Mouse (Mus musculus): ENCODE data around the gene Foxp1.

Gene Foxp1

DNA sequence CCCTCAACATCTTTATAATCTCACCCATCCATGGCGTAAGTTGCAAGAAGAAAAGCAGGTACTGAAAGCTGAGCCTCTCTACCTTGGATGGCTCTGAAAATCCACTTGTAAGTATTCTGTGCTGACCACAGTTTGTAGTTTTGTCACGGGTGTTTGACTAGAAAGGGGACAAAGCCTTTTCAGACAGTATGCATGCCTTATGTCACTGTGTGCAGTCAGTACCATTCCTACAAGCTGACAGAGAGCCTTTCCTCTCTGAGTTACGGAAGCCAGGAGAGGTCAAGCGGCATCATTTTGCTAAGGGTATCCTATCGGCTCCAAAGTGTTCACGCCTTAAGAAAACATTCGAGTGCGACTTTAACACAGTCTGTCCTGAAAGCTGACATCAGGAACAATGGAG lies 202.1 kb downstream of the Foxp1 start:
- no peak for DNase-seq

DNA sequence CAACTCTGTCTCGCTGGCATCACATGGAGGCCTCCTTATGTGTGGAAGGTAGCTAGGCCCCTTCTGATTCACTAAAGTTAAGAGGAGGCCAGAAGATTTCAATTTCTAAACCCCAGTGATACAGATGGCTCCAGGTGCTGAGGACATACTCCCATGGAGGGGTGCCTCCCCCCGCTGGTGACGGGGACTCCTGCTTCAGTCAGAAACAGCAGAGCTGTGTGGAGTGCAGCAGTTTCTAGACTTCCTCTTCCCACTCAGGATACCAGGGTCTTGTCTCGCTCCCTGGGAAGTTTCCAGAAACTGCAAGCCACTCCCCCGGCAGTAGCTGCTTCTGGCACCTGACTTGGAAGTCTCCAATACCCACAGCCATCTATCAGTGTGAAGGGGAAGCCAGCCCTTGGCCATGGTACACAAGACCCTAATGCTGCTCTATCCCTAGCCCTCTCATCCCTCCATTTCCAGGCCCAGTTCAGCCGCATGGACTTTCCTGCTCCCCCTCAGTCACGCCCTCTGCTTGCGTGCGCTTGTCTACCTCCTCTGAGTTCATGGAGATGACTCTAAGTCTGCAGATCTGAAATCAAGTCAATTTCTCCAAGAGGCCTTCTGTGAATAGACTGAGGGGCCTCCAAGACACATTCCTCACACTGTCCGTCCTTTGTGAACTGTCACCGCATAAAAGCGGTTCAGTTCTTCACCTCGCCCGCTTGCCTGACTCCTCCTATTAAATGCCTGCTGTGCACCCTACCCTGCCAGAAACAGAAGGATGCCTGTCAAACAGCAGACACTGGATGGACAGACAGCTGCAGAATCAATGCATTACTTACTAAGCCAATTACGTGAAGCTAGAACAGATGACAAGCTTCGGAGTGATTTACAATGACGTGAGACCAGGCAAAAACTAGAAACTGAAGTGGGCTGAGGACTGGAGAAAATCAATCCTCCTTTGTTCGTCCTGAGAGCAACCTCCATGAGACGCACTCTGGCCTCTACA lies 202.8 kb downstream of the Foxp1 start:
- no peak for DNase-seq

DNA sequence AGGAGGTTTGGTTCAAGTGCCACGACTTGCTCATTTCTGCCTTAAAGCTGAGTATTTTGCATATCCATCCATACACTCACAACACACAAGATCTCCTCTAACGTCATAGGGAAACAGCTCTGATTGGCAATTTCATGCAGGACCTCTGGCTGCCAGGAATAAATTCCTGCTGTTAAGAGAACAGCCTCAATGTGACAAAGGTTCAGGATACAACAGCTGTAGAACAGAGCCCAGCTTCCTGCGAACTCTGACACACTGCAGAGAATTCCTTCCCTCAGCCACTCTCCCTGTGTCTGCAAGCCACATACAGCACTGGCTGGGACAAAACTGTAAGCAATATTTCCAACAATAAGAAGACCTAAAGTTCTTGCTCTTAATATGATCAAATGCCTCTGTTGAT lies 207.8 kb downstream of the Foxp1 start:
- no peak for DNase-seq

DNA sequence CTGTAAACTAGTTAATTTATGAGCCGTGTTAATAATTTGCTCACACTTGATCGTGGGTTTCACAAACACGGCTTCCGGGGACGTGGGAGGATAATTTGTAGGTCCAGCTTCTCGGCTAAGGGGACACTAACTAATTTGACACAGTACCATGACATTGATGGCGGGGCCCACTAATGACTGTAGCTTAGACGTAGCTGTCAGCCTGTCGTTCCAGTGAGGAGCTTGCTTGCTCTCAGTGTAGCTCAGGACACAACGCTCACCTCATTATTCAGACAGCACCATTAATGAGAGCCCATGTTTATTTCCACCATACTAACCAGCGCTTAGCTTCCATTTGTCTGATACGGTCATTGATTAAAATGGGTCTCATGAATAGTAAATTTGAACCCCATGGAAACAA lies 212.0 kb downstream of the Foxp1 start:
- no peak for DNase-seq

DNA sequence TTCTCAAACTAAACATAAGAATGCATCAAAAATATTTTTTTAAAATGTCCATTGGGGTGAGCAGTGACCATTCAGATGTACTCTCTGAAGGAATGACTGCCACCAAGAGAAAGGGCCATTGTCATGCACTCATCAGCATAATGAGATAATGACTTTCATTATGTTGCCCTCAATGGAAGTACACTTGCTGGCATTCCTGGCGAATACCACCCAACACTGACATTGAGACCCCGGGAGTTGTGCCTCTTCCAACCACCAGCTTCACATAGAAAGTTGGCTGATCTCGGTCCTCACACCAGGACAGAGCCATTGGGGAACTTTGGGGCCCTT lies 212.4 kb downstream of the Foxp1 start:
- no peak for DNase-seq

DNA sequence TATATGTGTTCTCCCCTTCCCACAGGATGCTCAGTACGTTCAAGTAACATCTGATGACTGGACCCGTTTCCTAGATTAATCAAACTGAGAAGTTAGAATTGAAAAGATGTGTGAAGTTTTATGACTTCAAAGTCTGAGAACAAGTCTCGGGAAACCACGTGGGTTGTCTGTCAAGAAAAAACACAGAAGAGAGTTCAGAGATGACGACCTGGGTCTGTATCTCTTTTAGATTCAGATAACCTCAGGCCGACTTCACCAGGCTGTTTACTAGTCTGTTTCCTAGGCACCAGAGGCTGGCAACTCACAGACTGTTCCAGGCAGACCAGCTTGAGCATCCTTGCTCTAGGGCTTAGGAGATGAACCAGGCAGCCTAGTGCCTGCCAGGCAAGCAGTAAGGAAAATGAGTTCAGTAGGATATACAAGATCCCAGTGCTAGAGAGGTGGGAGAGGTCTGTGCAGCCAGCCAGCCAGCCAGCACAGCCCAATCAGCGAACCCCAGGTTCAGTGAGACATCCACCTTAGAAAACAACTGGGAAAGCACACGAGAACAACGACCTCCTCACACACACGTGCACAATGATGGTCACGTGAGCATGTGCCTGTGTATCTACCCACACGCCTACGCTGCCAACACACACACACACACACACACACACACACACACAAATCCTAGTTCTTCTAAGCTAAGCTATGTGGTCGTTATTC lies 212.9 kb downstream of the Foxp1 start:
- no peak for DNase-seq

DNA sequence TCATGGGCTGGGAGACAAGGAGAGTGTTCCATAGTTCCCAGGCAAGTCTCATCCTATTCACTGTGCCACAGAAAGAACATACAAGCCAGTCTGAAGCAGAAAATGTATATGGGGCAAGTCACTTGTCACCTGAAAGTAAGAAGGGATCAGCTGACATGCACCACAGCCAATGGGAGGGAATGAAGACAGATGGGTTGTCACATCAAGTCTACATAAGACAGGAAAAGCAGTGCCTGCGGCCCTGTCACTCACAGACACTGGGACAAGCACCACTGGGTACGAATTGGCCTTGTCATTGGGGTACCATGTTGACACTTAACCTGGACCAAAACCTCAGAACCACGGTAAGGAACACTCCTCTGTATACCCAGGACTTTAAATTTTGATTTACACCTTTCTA lies 216.8 kb downstream of the Foxp1 start:
- no peak for DNase-seq

DNA sequence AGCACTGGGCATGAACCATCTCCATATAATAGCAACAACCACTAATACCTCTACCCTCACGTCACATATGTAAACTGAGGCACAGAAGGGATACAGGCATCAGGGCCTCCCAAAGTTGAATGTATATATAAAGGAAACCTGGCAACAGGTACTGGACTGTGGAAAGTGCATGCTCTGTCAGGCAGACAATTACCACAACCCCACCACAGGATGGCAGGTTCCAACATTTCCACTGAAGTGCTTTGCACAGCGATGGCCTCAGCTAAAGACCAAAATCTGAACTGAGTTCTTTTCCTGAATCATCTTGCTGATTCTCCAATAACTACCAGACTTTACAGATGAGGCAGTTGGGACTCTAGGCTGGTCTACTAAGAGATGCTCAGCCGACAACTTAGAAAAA lies 217.3 kb downstream of the Foxp1 start:
- DNase-seq, result no peak

DNA sequence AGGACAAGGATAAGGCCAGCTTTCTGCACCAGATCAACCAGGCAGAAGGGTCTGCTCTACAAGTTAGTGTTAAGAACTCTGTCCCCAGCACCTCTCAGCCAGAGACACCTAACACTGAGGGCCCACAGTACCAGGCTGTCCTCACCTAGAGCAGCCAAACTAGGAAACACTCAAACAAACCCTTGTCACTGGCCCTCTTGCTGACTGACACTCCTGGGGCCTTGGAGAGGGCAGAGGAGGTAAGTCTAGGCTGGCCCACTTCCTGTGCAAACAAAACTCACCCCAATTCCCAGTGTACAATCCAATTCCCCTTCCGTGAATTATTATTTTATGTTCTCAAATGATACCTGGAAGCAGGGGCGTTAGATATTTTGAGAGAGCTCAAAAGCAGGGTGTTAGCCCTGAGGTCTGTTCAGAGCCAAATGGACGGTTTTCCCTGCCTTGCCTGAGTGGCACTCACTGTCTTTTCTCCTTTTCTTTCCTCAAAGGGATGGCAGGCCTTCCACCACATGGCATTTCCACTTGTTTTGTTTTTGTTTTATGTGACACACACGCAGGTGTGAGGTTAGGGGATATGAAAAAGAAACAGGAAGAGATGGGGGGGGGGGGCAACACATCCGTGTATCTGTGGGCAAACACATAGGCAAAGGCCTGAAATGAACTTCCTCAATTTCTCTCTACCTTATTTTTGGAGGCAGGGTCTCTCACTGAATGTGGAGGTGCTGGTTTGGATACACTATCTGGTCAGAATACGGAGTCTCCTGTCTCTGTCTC lies 219.7 kb downstream of the Foxp1 start:
- DNase-seq, result no peak

DNA sequence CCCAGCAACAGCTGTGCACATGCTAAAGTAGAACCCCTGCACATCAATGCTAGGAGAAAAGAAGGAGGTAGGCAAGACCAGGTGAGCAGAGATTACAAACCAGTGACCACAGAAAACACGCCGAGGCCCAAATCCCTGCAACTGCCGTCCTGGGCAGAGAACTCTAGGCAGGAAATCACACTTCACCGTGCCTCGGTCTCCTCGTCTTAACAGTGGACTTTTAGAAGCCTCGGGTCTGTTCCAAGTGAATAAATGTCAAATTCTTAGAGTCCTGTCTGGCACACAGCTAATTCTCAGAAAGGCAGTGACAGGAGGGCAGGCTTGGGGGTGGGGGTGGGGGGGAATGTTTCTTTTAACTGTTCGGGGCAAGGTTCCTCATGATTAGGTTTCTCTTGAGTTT lies 220.6 kb downstream of the Foxp1 start:
- no peak for DNase-seq

DNA sequence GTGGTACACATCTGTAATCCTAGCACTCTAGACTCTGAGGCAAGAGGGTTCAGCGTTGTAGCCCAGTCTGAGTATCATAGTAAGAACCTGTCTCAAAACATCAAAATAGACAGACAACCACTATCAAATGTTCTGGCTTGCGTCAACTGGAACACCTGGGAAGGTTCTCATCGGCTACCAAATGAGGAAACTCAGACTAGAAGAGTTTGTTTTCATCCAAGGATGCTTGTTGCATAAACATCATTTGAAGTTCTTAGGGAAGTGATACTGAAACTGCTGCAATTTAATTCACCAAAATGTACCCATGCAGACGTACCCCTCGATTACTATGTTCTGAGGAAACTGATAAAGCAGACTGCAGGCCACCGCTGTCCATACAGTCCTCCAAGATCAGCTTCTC lies 222.3 kb downstream of the Foxp1 start:
- no peak for DNase-seq

DNA sequence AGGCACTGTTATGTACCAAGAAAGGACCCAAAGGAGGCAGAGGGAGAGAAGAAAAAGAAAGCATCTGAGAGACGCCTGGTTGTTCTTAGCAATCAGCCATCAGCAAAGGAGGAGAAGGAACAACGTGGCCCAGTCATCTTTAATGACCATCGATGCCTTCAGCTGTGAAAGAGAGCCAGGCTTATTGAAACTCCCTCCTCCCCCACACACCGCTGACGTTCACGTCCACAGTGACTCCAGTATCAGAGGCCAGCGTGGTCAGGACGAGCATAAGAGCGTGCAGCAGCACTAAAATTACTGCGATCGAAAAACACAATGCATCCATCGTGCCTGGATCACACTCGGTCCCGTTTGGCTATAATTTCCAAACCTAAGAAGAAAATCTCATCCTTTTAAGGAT lies 223.3 kb downstream of the Foxp1 start:
- no peak for DNase-seq

DNA sequence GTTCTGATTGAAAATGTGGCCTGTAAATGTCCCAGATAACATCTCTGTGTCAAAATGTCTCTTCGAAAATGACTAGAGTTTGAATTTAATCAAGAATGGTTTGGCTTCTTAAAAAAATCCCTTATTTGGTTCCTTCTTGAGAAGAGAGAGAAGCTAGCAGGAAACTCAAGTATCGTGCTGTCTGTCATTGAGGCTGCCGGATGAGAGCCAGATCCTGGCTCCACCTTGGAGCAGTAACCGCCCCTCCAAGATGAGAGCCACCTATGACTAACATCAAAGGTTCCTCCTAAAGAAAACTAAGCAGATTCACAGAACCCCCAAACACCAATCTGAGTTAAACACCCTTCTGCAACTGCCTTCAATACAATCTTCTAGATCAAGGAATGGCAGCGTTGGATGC lies 225.0 kb downstream of the Foxp1 start:
- DNase-seq, result no peak

DNA sequence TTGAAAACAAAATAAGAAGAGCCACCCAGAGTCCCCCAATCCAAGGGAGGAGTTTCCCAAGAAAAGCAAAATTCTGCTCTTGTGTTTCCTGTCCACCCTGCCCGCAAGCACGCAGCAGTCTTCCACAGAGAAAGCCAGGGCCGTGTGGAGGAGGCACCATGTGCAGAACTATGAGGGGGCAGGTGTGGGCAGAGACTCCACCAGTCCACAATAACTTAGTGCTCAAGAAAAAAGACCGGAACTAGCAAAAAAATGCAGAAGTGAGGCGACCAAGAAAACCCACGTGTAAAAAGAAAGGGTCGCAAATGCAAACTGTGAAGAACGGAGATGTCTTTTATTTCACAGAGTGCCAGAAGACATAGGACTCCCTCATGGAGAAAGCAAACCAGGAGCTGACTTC lies 227.0 kb downstream of the Foxp1 start:
- no peak for DNase-seq

DNA sequence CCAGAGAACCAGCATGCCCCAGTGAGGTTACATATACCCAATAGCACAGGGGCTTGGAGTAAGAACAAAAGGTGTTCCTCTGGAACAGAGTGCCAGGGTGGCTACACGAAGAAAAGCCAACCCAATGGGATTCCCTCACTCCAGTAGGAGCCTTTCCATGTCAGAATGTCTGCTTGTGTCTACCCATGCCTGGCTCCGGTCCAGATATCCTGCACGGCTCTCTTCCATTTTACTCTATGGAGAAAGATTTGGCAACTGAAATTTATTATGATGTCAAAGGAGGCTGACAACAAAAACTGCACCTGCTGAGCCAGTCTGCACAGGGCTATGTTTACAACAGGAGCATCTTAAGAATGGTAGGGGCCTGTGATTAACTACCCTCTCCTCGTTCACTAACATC lies 233.3 kb downstream of the Foxp1 start:
- no peak for DNase-seq

DNA sequence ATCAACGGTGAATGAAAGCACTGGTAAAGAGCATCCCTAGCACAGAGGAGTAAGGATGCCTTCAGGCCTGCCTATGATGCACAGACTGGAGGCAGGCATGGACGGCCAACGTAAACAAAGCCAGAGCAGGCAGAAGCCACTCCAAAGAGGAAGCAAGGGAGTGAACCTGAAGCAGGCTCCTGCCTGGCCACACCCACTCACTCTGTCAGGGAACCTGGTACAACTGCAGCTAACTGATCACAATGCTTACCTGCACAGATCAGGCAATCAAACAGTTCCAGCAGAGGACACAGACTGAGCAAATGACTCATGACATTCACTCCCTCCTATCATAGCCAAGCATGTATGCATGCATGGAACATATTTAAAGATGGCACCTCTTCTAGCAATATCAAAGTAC lies 237.5 kb downstream of the Foxp1 start:
- DNase-seq, result no peak

DNA sequence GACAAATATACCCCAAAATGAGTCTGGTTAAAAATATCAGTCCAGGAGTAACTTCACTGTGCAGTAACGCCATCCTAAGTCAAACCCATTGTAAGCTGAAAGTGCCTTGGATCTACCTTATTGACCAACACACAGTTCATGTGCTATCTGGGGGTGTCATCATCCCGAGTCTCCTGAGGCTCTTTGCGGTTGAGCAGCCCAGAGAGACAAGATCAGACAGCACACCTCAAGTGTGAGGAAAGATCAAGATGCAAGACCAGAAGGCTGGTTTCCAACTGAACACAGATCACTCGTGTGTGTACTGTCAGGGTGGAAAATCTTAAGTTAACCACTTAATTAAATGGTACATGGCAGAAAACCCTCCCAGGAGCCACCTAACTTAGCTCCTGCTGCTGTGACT lies 238.5 kb downstream of the Foxp1 start:
- no peak for DNase-seq

DNA sequence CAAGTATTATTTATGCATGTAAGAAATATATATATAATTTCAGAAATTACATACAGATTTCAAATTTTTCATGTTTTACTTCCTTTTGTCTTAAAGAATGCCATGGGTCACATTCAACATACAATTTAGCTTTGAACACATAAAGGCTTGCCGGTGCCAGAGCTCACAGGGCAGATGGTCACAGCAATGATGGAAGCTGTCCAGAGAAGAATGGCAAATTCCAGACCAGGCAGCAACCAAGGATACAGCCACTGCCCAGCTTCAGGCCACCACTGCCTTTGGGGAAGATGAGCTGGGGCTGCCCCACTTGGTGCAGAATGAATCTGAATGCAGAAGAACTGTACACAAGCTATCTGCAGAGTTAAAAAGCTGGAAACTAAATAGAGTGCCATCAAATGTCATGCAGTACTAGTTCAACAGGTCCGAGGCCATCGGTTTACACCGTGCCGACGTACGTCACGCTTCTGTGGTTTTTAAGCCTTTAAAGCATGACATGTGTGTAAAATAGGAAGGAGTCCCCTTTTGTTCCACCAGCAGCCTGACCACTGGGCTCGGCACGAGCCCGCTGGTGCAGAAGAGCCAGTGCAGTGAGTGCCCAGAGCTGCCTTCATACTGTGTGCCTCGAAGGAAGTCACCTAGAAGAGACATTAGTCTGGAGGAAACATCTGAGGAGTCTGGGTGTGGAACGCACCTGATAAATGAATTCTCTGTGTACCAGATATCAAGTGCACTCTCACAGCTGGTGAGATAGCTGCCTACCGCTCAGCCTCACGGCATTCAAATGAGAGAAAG lies 239.5 kb downstream of the Foxp1 start:
- DNase-seq, result no peak

DNA sequence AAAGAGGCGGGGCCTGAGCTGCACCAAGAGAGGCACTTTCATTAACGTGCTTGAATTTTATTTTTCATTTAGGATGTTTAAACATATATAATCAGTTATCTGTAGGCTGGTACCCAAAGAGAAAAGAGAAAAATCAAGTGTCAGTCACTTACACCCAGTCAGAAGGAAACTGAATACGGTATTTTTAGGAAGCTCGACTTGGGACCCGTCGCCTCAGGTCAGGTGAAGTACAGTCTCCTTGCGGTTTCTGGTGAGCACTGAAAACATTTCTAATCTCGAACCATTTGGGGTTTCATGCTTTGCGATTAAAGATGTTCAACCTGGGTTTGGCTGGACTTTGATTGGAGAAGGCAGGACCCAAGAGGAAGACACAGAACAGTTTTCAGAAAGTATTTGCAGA lies 241.1 kb downstream of the Foxp1 start:
- no peak for DNase-seq

DNA sequence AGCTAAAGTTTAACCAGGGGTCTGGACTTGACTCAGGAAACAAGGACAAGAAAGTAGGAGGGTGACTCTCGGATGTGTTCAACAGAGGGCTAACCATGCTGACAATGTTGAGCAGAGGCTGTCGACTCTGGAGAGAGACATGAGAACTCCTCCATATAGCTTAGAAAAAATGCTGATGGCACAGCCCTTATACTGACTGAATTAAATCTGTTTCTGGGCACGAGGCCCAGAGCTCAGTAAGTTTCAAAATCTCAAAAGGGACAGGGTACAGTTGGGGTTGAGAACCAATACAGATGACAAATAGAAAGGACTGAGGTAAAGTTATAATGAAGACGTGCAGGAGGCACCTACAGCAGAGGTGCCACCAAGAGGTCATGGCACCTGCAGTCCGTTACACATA lies 241.9 kb downstream of the Foxp1 start:
- DNase-seq, result no peak

DNA sequence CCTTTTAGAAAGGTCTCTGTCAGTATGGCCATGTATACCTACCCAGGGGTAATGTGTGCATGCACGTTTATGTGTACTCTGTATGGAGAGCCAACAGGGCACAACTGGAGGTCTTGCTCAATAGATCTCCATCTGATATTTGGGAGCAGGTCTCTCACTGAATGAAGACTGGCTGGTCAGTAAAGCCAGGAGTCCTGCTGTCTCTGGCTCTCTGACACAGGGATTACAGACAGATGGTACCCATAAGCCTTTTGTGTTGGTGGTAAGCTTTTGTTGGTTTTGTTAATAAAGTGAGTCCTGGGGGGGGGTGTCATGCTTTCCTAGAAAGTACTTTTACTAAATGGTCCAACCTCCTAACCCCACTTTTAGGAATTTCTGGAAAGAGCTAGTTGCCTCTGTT lies 245.3 kb downstream of the Foxp1 start:
- no peak for DNase-seq

DNA sequence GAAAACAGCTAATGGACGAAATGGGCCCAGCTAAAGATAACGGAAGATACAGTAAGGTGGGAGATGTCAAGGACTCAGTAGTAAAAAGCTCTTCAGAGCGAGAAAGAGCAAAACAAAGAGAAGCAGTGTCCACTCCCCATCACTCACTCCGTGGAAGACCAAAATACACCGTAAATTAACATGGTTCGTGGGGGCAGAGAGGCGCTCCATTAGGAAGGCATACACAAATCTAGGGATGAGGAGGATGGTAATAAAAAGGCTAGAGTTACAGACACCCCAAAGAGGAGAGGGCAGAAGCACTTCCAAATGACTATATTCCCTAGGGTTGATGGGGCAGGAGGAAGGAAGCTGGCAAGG lies 246.2 kb downstream of the Foxp1 start:
- no peak for DNase-seq

All from kidney, adult 8-10 months (tissue).